Mouse (Mus musculus): ENCODE results near the gene Fzr1.

The Fzr1 gene

GRCm38 (mm10) chr10:81351678-81352291 lies 26.5 kb downstream of the Fzr1 start:
- DNase-seq = peak; percentile 81

GRCm38 (mm10) chr10:81350351-81351063 lies 27.8 kb downstream of the Fzr1 start, which contains the start of gene Hmg20b:
Gene Hmg20b, minus strand, starts transcription at chr10:81350480.
- DNase-seq = peak; percentile 99

GRCm38 (mm10) chr10:81349961-81350350 lies 28.4 kb downstream of the Fzr1 start:
- DNase-seq = no peak

- peak; percentile 51 for DNase-seq
Observed at GRCm38 (mm10) chr10:81349146-81349545, 29.2 kb downstream of the Fzr1 start.

- peak; percentile 68 for DNase-seq
Observed at GRCm38 (mm10) chr10:81346453-81347067, 31.8 kb downstream of the Fzr1 start.

- no peak for DNase-seq
Observed at GRCm38 (mm10) chr10:81345162-81345534, 33.2 kb downstream of the Fzr1 start.

GRCm38 (mm10) chr10:81344421-81345161 lies 33.7 kb downstream of the Fzr1 start:
- no peak for DNase-seq

- peak; percentile 62 for DNase-seq
Observed at GRCm38 (mm10) chr10:81342686-81343505, 35.4 kb downstream of the Fzr1 start, which contains the start of gene Gipc3. Gene Gipc3, minus strand, starts transcription at chr10:81343266.

- DNase-seq = peak; percentile 94
Observed at GRCm38 (mm10) chr10:81341333-81341949, 36.9 kb downstream of the Fzr1 start.

GRCm38 (mm10) chr10:81340551-81341332 lies 37.6 kb downstream of the Fzr1 start:
- DNase-seq = no peak

GRCm38 (mm10) chr10:81336558-81336957 lies 41.8 kb downstream of the Fzr1 start:
- no peak for DNase-seq

- DNase-seq = no peak
Observed at GRCm38 (mm10) chr10:81335393-81336340, 42.6 kb downstream of the Fzr1 start.

- no peak for DNase-seq
Observed at GRCm38 (mm10) chr10:81334324-81334723, 44.0 kb downstream of the Fzr1 start.

- no peak for DNase-seq
Observed at GRCm38 (mm10) chr10:81332277-81332676, 46.0 kb downstream of the Fzr1 start.

GRCm38 (mm10) chr10:81330007-81330406 lies 48.3 kb downstream of the Fzr1 start:
- peak; percentile 56 for DNase-seq

GRCm38 (mm10) chr10:81329194-81329975 lies 48.9 kb downstream of the Fzr1 start:
- peak; percentile 91 for DNase-seq

- DNase-seq = peak; percentile 92
Observed at GRCm38 (mm10) chr10:81328386-81328785, 49.9 kb downstream of the Fzr1 start, which contains the start of gene Tbxa2r. Gene Tbxa2r, plus strand, starts transcription at chr10:81328731.

- DNase-seq = no peak
Observed at GRCm38 (mm10) chr10:81327959-81328358, 50.4 kb downstream of the Fzr1 start.

- DNase-seq = peak; percentile 54
Observed at GRCm38 (mm10) chr10:81326858-81327257, 51.5 kb downstream of the Fzr1 start.
